Mouse (Mus musculus) cerebral cortex, adult 2 months (tissue): ENCODE results near the gene Rint1.

Experiments used
- WGBS: fragments of 180-500 bp; shearing (Covaris S2); methylation state at CpG from one replicate; pipeline ENCODE4 v1.1.7; 2018; 5-methylcytosine and 5-hydroxymethylcytosine counted together

The Rint1 gene

GRCm38 (mm10) chr5:23826321-23827004, 39.0 kb downstream of the Rint1 start:
- 38% methylated on average over 11 of the region's 11 CpGs for WGBS

- WGBS, result 44% methylated on average over 58 of the region's 58 CpGs
These were observed 43.6 kb downstream of the Rint1 start for GRCm38 (mm10) chr5:23830897-23831752.

DNA sequence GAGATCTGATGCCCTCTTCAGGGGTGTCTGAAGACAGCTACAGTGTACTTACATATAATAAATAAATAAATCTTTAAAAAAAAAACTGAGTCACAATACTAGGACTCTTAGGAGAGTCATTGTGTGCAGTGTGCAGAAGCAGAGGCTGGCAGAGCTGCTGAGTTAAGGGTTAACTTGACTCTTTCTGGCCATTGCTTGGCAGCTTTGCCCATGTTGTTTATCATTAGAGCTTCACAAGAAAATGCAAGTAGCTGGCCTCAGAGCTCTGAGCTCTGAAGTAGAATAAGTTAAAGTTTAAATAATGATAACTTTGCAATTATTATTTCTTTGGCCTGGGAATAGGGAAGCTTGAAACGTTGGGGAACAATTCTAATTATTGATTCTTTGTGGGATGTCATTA, 48.2 kb downstream of the Rint1 start:
- WGBS, result 42% methylated on average over 1 of the region's 1 CpGs

DNA sequence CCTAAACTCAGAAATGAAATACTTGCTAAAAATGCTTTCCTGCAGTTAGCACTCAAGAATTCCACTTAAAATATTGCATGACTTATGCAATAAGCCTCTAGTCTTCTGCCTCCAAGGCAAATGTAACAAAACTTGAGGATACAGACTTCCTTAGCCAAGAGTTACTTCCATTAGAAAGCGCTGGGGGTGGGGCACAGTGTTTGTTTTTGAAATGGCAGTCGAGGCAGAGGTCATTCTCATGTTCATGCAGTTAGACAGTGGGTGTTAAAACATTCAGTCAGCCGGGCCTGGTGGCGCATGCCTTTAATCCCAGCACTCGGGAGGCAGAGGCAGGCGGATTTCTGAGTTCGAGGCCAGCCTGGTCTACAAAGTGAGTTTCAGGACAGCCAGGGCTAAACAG, 50.6 kb downstream of the Rint1 start:
- 91% methylated on average over 7 of the region's 7 CpGs for WGBS

GRCm38 (mm10) chr5:23843674-23844530, 56.4 kb downstream of the Rint1 start, which contains the start of gene Tomm7:
Gene Tomm7 (minus strand): TSS chr5:23844161.
- under 1% methylated on average over 44 of the region's 44 CpGs for WGBS

DNA sequence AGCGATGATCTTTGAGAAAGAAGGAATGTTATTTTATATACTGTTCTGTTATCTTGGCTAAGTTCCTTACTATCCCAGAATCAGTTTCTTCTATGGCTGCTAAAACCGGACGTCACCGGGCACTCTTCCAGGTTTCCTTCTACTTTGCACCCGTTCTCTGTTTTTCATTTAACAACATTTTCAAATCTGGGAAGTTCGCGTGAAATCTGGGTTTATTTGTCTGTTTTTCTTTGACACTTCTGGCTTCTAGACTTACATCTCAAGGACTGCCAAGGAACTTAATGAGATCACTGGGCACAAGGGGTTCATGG, 57.0 kb downstream of the Rint1 start:
- 8% methylated on average over 7 of the region's 7 CpGs for WGBS

GRCm38 (mm10) chr5:23845141-23845540, 57.6 kb downstream of the Rint1 start:
- 35% methylated on average over 3 of the region's 3 CpGs for WGBS

- under 1% methylated on average over 61 of the region's 61 CpGs for WGBS
These were observed 63.0 kb downstream of the Rint1 start for GRCm38 (mm10) chr5:23850345-23851159.

DNA sequence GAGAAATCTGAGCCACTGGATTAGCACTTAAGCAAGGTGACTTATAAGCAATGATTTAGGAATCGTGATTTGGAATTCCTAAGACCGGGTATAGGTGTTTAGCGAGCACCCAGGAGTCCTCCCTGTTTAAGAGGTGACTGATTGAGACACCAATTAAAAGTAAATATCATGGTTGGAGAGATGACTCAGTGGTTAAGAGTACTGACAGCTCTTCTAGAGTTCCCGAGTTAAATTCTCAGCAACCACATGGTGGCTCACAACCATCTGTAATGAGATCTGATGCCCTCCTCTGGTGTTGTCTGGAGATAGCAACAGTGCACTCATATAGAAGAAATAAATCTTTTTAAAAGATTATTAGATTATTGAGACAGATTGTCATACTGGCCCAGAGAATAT, 63.6 kb downstream of the Rint1 start:
- WGBS, result 2% methylated on average over 4 of the region's 4 CpGs

GRCm38 (mm10) chr5:23852916-23853315, 65.4 kb downstream of the Rint1 start:
- 87% methylated on average over 1 of the region's 1 CpGs for WGBS

DNA sequence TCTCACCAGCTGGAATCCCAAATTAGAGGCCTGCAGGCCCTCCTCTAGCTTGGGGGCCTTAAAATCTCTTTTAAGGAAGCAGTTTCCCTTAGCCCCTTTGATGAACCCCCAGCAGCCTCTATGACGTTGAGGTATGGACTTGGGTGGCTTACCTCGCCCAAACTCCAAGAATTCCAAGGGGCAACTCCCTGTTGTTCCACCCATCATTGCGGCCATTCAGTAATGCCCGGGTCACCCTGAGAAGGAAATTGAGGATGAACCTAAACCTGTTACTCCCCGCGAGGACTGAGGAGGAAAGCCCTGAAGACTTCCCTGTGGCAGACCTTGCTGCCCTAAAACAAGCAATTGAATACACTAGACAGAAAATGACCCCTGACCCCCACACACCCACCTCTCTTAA, 68.0 kb downstream of the Rint1 start:
- 97% methylated on average over 6 of the region's 6 CpGs for WGBS

DNA sequence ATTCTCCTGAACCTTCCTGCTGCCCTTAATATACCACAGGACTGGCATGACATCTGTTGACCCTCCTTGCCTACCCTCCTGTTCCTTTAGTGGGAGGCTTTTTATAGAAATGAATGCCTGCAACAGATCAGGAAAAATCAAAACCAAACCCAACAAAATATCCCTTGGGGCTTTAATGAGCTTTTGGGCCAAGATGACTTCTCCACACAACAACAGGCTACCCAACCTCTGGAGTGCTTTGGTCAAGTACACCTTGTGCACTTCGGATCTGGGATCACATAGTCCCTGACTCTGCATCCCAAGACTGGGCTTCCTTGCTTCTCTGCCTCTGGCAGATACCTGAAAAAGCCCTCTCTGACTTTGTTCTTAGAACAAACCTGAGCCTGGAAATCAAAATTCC, 68.7 kb downstream of the Rint1 start:
- WGBS, result 100% methylated on average over 1 of the region's 1 CpGs

GRCm38 (mm10) chr5:23858001-23858400, 70.5 kb downstream of the Rint1 start:
- 93% methylated on average over 3 of the region's 3 CpGs for WGBS

GRCm38 (mm10) chr5:23858643-23859042, 71.1 kb downstream of the Rint1 start:
- 77% methylated on average over 7 of the region's 7 CpGs for WGBS

DNA sequence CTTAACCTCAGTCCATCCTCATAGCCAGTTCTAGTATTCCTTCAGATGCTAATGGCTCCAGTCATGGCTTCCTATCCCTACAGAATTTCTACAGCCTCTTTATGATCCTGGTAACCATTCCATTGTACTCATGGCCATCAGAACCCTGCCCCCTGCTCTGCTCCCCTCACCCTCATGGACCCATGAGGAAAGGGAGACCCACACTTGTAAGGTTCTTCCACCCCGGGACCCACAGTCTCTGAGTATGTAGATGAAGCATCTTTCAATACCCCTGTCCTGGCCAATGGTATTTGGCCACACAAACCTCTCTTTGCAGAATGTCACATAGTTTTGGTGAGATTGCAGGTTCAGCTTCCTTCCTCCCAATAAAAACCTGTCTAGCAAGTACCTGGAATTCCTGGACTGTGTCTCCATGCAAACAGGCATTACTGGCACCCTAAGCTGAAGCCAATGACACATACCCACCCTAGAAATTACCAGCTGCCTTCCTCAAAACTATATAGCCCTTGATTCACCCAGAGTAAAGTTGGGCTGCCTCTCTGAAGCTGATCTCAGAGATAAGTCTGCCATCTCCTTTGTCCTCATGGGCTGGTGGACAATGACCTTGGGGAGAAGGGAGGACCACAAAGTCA, 71.7 kb downstream of the Rint1 start:
- 91% methylated on average over 1 of the region's 1 CpGs for WGBS

DNA sequence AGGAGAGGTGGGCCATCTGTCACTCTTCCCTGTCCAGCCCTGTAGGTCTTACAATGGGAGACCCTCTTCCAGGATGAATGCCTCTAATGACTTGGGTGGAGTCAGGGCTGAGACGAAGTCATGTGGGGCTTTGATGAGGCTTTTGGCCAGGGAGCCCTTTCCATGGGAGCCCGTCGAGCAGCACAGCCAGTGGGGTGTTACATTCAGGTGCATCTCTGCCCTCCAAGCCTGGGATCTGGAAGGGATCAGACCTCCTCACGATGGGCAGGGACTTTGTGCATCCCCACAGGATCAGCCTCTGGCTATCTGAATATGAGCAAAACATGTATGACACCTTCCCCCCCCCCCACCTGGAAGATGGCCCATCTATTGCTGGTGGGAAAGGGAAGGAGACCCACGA, 72.4 kb downstream of the Rint1 start:
- 94% methylated on average over 5 of the region's 5 CpGs for WGBS

- WGBS, result 95% methylated on average over 9 of the region's 9 CpGs
These were observed 74.2 kb downstream of the Rint1 start for GRCm38 (mm10) chr5:23861721-23862120.

GRCm38 (mm10) chr5:23862291-23862690, 74.8 kb downstream of the Rint1 start:
- WGBS, result 58% methylated on average over 5 of the region's 5 CpGs

DNA sequence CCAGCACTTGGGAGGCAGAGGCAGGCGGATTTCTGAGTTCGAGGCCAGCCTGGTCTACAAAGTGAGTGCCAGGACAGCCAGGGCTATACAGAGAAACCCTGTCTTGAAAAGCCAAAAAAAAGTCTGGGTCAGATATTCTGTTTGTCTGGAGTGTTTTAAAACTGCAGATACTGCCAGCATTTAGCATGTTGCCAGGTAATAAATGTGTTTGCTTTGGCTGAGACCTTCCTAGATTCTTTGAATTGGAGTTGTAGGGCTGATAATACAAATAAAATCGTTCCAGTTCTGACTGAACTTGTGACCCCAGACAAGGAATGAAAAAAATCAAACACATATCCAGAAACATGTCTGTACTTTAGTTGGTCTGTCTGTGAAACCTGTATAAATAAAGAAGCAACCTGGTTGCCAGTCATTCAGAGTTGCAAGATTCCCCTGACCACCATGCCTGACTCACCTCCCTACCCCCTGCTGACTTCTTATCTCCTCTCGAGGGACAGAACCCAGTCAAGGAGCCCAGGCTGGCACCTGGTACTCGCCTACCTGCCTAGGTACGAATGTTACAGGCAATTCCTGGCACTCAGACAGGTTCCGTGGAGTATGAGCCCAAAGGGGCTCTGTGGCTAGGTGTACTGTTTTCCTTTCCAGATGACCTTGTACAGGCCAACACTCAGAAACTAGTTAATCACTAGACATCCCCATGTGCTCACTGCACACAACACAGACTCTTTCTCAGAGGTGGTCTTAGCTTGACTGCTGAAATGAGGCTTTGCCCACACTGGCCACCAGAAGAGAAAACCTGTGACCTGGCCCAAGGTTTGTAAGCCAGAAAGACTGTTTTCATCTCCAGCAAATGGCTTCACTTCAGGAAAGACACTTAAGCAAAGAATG, 75.9 kb downstream of the Rint1 start:
- 88% methylated on average over 7 of the region's 7 CpGs for WGBS
